Mouse (Mus musculus) forebrain, embryonic 11.5 days (tissue): ENCODE data around the gene Gxylt2. TPM values are rescaled to one million over a fixed set of nuclear protein-coding genes. Genes with fewer than 3 reads are reported as not detected.

Experiments
- ATAC-seq: fragments of 200-750 bp; cut with Nextera tagmentation; replicated peaks from 2 replicates; pipeline ENCODE4 v1.8.0; 2017; ENCODE audit warnings: moderate TSS enrichment; ENCODE audit not compliant: low FRiP score
- DNase-seq: peaks from one replicate; pipeline ENCODE4 v3.0.0-alpha.2; 2017; ENCODE audit warnings: low spot score
- H3K27ac ChIP-seq: fragments of 300-500 bp; sonication (generic); 2 replicates; pipeline ENCODE4 v1.5.1; 2014; ENCODE audit warnings: low read depth, low read length
- H3K27me3 ChIP-seq: fragments of 300-500 bp; sonication (generic); 2 replicates; pipeline ENCODE4 v1.6.1; 2014; ENCODE audit warnings: mild to moderate bottlenecking, low read length, mixed read lengths; ENCODE audit not compliant: control insufficient read depth, insufficient read depth
- H3K36me3 ChIP-seq: fragments of 300-500 bp; sonication (generic); 2 replicates; pipeline ENCODE4 v1.6.1; 2014; ENCODE audit warnings: mild to moderate bottlenecking, low read length, moderate library complexity, mixed read lengths; ENCODE audit not compliant: control insufficient read depth, insufficient read depth
- H3K4me1 ChIP-seq: fragments of 300-500 bp; sonication (generic); replicated peaks from 2 replicates; pipeline ENCODE4 v1.6.1; 2014; ENCODE audit warnings: low read length, mixed read lengths; ENCODE audit not compliant: control insufficient read depth, insufficient read depth
- H3K4me2 ChIP-seq: fragments of 300-500 bp; sonication (generic); 2 replicates; pipeline ENCODE4 v1.6.1; 2014; ENCODE audit warnings: low read depth, mild to moderate bottlenecking, low read length, moderate library complexity, mixed read lengths; ENCODE audit not compliant: severe bottlenecking
- H3K4me3 ChIP-seq: fragments of 300-500 bp; sonication (generic); 2 replicates; pipeline ENCODE4 v1.5.1; 2014; ENCODE audit warnings: low read depth, low read length
- H3K9ac ChIP-seq: fragments of 300-500 bp; sonication (generic); 2 replicates; pipeline ENCODE4 v1.6.1; 2014; ENCODE audit warnings: low read length
- H3K9me3 ChIP-seq: fragments of 300-500 bp; sonication (generic); 2 replicates; pipeline ENCODE4 v1.6.1; 2016; ENCODE audit warnings: low read length, mixed read lengths; ENCODE audit not compliant: control insufficient read depth
- WGBS: fragments of 180-500 bp; shearing (Covaris S2); extraction: QIAGEN DNeasy Blood & Tissue Kit; methylation state at CpG from one replicate; pipeline ENCODE4 v1.1.7; 2014; 5-methylcytosine and 5-hydroxymethylcytosine counted together
- polyA plus RNA-seq: library from polyadenylated mRNA; unstranded; fragments of >200 nt; fragmentation: Nextera tagmentation; extraction: Ambion mirVana; gene quantifications from 2 replicates; pipeline ENCODE4 v1.2.1, GENCODE M21; 2014

The Gxylt2 gene
- polyA plus RNA-seq, 1 experiment from 2014 or later, result 2.8 TPM

DNA sequence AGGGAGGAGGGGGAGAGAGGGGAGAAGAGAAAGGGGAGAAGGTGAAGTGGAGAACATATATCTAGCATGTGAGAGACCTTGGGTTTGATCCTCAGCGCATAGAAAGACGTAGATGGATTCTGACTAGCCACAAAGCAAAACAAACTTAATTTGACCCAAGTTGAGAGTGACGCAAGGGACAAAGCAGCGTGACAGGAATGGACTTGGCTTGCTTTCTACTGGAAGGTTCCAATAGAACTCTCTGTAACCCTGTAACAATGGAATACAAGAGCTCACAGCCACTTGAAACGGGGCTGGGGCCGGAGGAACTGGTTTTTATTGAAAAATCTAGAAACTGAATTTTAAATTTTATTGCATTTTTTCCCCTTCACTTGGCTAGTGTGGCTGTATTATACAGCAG, 127.2 kb downstream of the Gxylt2 start:
- H3K4me1 ChIP-seq, result no peaks in the 10 kb centered on the region
- H3K9ac ChIP-seq, result no peak overlapping the region
- H3K27ac ChIP-seq, result no peak overlapping the region
- ATAC-seq (no peak), DNase-seq (no peak)
- no peaks in the 10 kb centered on the region for H3K27me3 ChIP-seq
- H3K4me2 ChIP-seq, result no peak overlapping the region
- H3K36me3 ChIP-seq, result peaks cover 10% of the 10 kb centered on the region; the same call in 1 of the 2 replicates
- no peak overlapping the region for H3K4me3 ChIP-seq
- 92% methylated on average over 6 of the region's 6 CpGs for WGBS
- H3K9me3 ChIP-seq, result no peaks in the 10 kb centered on the region

DNA sequence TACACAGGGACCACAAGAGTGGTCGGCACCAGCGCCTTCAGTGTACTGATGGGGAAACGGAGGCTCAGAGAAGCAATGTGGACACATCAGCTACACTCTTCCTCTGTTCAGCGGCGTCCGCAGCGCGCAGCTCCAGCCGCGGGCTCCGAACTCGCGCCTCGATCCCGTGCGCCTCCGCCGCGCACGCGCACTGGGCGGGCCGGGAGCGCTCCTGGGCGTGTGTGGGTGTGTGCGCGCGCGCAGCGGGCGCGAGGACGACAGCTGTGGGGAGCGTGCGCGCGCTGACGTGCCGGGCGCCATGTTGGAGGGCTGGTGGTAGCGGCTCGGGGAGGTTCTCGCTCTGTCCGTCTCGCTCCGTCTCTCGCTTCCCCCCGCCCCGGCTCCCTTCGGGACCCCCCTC, 128.8 kb downstream of the Gxylt2 start, which contains the start of gene Ppp4r2:
Gene Ppp4r2 (plus strand): TSS at position 268 of the 400 bp plus-strand sequence.
- Histone ChIP-seq H3K27me3 (no peaks in the 10 kb centered on the region), H3K4me3 (peak within 1 kb of the TSS; percentile 87), H3K9me3 (no peaks in the 10 kb centered on the region), H3K27ac (peak within 1 kb of the TSS; percentile 63), H3K9ac (peak within 1 kb of the TSS; percentile 73), H3K36me3 (peaks cover 13% of the 10 kb centered on the region; the same call in 1 of the 2 replicates), H3K4me2 (peak within 1 kb of the TSS; percentile 51), H3K4me1 (no peaks in the 10 kb centered on the region; the same call in 1 of the 2 replicates)
- peak; percentile 96 for DNase-seq
- peak; percentile 93 for ATAC-seq
- WGBS, result under 1% methylated on average over 29 of the region's 50 CpGs

DNA sequence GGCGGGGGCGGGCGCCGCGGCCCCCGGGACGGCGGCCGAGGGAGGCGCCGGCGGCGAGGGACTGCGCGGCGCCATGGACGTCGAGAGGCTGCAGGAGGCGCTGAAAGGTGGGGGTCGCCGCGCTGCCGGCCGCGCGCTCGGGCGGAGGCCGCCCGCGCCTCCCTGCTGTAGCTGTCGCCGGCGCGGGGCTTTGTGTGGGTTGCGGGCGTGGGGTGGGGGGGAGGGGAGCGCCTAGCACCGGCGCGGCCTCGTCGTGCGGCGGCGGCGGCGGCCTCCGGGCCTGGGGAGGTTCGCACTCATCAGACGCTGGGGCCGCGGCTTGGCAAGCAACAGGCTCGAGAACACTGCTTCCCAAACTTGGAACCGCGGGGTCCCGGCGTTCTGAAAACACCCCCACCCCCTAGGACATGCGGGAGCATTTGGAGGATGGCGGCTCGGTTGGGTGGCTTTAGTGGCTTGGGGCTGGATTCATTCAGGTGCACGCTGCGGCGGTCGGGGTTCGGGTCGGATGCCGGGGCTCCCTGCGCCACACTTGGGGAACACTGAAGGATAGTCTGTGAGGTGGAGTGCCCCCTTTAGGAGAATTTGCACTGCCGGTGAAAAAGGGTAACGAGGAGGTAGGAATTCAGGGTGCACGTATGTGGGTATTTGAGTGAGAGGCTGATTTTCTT, 129.4 kb downstream of the Gxylt2 start:
- H3K4me2 ChIP-seq, result peak overlapping the region; percentile 51
- H3K4me3 ChIP-seq, result peak overlapping the region; percentile 87
- H3K36me3 ChIP-seq, result peaks cover 14% of the 10 kb centered on the region; the same call in 1 of the 2 replicates
- H3K9me3 ChIP-seq, result no peaks in the 10 kb centered on the region
- DNase-seq (peak; percentile 86), ATAC-seq (peak; percentile 91)
- H3K27ac ChIP-seq, result peak overlapping the region; percentile 63
- H3K9ac ChIP-seq, result peak overlapping the region; percentile 73
- WGBS, result under 1% methylated on average over 42 of the region's 72 CpGs
- no peaks in the 10 kb centered on the region; the same call in 1 of the 2 replicates for H3K4me1 ChIP-seq
- H3K27me3 ChIP-seq, result no peaks in the 10 kb centered on the region

DNA sequence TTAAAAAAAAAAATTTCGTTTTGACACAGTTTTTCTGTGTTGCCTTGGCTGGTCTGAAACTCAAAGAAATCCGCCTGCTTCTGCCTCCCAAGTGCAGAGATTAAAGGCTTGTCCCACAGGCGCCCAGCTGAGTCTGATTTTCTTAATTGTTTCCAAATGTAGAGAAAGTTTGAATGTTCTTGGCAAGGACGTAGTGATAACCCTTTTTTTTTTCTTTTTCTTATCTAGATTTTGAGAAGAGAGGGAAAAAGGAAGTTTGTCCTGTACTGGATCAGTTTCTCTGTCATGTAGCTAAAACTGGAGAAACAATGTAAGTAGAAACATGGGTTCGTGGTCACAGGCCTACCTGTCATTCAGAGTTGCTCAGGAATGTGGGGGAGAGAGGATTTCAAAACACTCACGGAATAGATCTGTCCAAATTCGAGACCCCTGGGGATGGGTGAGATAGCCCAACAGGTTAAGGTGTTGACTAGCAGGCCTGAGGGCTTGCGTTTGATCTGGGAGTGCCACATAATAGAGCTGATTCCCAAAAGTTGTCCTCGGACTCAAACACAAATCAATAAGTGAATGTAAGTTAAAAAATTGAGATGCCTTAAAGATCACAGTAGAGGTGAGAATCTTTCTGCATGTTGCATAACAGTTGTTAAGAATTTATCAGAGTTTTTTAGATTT, 130.1 kb downstream of the Gxylt2 start:
- 40% methylated on average over 9 of the region's 9 CpGs for WGBS
- Histone ChIP-seq H3K36me3 (peaks cover 19% of the 10 kb centered on the region; the same call in 1 of the 2 replicates), H3K27ac (no peak overlapping the region; the same call in 1 of the 2 replicates), H3K4me1 (no peaks in the 10 kb centered on the region; the same call in 1 of the 2 replicates), H3K9ac (peak overlapping the region; percentile 73), H3K4me3 (peak overlapping the region; percentile 87), H3K27me3 (no peaks in the 10 kb centered on the region), H3K9me3 (no peaks in the 10 kb centered on the region), H3K4me2 (peak overlapping the region; percentile 51)
- DNase-seq (no peak), ATAC-seq (no peak)

DNA sequence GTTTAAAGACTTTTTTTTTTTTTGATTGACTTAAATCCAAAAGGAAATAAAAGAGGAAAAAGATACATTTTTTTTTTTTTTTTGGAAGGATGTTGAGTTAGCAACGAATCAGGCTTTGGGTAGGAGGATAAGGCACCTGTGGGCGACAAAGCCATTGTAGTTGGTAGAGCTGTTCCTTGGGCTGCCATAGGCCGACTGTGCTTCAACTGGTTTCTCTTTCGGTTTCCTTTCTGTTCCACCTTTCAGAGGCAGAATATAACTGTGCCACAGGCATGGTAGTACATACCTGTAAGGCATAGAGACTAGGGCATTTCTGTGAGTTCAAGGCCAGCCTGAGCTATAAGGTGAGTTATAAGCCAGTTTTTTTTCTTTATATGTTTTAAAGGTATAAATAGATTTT, 140.5 kb downstream of the Gxylt2 start:
- Histone ChIP-seq H3K4me3 (no peak overlapping the region), H3K4me1 (no peaks in the 10 kb centered on the region), H3K4me2 (no peak overlapping the region), H3K27ac (no peak overlapping the region), H3K9ac (no peak overlapping the region), H3K9me3 (no peaks in the 10 kb centered on the region), H3K36me3 (peaks cover 12% of the 10 kb centered on the region), H3K27me3 (no peaks in the 10 kb centered on the region)
- ATAC-seq, result no peak
- DNase-seq, result no peak
- WGBS, result 96% methylated on average over 4 of the region's 4 CpGs

DNA sequence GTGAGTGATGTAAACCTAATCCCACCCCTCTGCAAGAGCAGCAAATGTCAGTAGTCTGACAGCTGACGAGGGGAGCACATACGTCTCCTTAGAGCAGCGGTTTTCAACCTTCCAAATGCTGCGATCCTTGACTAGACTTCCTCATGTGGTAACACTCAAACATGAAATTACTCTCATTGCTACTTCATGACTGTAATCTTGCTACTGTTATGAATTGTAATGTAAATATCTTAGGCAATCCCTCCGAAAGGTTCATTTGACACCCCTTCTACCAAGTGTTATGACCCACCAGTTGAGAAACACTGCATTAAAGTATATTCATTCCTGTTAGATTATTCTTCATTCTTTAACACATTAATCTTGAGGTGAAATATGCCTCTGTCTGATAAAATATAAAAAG, 142.7 kb downstream of the Gxylt2 start:
- Histone ChIP-seq H3K4me2 (no peak overlapping the region), H3K27ac (no peak overlapping the region), H3K36me3 (no peaks in the 10 kb centered on the region; the same call in 1 of the 2 replicates), H3K9me3 (no peaks in the 10 kb centered on the region), H3K27me3 (no peaks in the 10 kb centered on the region), H3K4me3 (no peak overlapping the region), H3K4me1 (no peaks in the 10 kb centered on the region), H3K9ac (no peak overlapping the region)
- ATAC-seq (no peak), DNase-seq (no peak)
- WGBS, result 93% methylated on average over 5 of the region's 5 CpGs

DNA sequence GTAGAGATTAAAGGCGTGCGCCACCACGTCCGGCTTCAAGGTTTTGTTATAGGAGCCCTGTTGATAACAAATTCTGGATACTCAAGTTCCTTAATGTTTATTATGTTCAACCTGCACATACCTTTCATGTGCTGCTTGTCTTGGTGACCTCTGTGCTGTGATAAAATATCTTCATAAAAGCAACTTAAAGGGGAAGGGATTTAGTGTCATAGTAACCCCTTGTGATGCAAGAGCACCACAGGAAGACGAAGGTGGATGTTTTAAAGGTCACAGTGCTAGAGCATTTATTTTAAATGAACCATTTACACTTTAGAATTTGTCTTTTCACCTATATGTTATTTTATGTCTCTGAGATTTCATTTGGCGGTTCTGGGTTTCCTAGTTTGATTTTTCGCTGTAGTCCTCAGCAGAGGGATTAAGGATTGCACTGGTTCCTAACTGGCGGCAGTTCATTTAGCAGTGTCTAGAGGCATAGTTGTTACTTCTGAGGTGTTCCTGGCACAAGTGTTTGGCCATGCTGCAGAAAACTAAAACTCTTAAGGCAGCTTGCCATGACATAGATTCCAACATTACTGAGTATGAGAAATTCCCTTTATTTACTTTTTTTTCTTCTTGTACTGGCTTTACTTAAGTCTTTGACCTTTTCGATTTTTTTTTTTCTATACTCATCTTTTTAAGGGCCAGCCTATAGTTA, 144.3 kb downstream of the Gxylt2 start:
- no peaks in the 10 kb centered on the region for H3K9me3 ChIP-seq
- ATAC-seq, result no peak
- H3K36me3 ChIP-seq, result no peaks in the 10 kb centered on the region; the same call in 1 of the 2 replicates

DNA sequence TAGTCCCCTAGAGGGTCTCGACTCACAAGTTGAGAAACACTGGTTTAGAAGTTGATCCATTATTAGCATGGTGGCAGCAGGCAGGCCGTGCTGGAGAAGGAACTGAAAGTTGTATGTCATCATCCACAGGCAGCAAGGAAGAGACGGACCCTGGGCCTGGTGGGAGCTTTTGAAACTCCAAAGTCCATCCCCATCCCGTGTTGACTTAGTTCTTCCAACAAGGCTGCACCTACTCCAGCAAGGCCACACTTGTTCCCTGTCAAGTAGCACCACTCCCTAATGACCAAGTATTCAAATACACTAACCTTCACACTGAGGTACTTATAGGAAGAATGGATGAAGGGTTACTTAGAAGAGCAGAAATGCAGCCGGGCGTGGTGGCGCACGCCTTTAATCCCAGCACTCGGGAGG, 146.1 kb downstream of the Gxylt2 start:
- H3K4me3 ChIP-seq, result no peak overlapping the region
- no peak overlapping the region for H3K9ac ChIP-seq
- H3K4me2 ChIP-seq, result no peak overlapping the region
- H3K9me3 ChIP-seq, result no peaks in the 10 kb centered on the region
- peaks cover 2% of the 10 kb centered on the region; the same call in 1 of the 2 replicates for H3K36me3 ChIP-seq
- no peaks in the 10 kb centered on the region for H3K4me1 ChIP-seq
- DNase-seq (no peak), ATAC-seq (no peak)
- H3K27ac ChIP-seq, result no peak overlapping the region
- WGBS, result 91% methylated on average over 9 of the region's 9 CpGs
- H3K27me3 ChIP-seq, result no peaks in the 10 kb centered on the region

More for the DNA sequence above, 144.3 kb downstream of the Gxylt2 start:
- no peak overlapping the region for H3K4me3 ChIP-seq
- no peaks in the 10 kb centered on the region for H3K4me1 ChIP-seq
- no peak for DNase-seq
- no peak overlapping the region for H3K4me2 ChIP-seq
- H3K27ac ChIP-seq, result no peak overlapping the region
- H3K9ac ChIP-seq, result no peak overlapping the region
- 93% methylated on average over 9 of the region's 9 CpGs for WGBS
- no peaks in the 10 kb centered on the region for H3K27me3 ChIP-seq
